Mouse (Mus musculus): ENCODE data around the gene Hps1.

GRCm38 (mm10) chr19:42716507-42716906 lies 63.3 kb downstream of the Hps1 start:
- TF ChIP-seq CTCF (IDR thresholded peaks at IDR 0.05; ENCODE audit: low read depth, low read length) (no peak), POLR2A (IDR thresholded peaks at IDR 0.05; ENCODE audit: extremely low read depth, insufficient read depth, low read length) (no peak)
